Mouse (Mus musculus) heart, embryonic 16.5 days (tissue): ENCODE measurements at regions not wholly inside any gene's neighbourhood (a gene's known extent, or its start where the extent isn't known, plus 50 kb on each side); places are given as distances from the start of the nearest gene placed in this dataset.
A peak's percentile ranks its signal among the peaks of the same experiment; 100 is the strongest.

Source experiments
- ATAC-seq: fragments of 200-750 bp; cut with Nextera tagmentation; replicated peaks from 2 replicates; pipeline ENCODE4 v1.8.0; 2017; ENCODE audit warnings: moderate number of reproducible peaks; ENCODE audit not compliant: insufficient read depth, low FRiP score; ENCODE audit errors: extremely low read depth
- H3K27ac ChIP-seq: fragments of 300-500 bp; sonication (generic); 2 replicates; pipeline ENCODE4 v1.5.1; 2014; ENCODE audit warnings: mild to moderate bottlenecking, low read length, control low read depth, moderate library complexity
- H3K27me3 ChIP-seq: fragments of 300-500 bp; sonication (generic); 2 replicates; pipeline ENCODE4 v1.6.1; 2014; ENCODE audit warnings: low read length, mixed read lengths; ENCODE audit not compliant: control insufficient read depth, insufficient read depth
- H3K36me3 ChIP-seq: fragments of 300-500 bp; sonication (generic); 2 replicates; pipeline ENCODE4 v1.6.1; 2014; ENCODE audit not compliant: control insufficient read depth, insufficient read depth
- H3K4me1 ChIP-seq: fragments of 300-500 bp; sonication (generic); 2 replicates; pipeline ENCODE4 v1.6.1; 2014; ENCODE audit warnings: low read length, mixed read lengths; ENCODE audit not compliant: control insufficient read depth, insufficient read depth
- H3K4me2 ChIP-seq: fragments of 300-500 bp; sonication (generic); 2 replicates; pipeline ENCODE4 v1.6.1; 2014; ENCODE audit warnings: low read depth, mild to moderate bottlenecking, control low read depth, low read length
- H3K4me3 ChIP-seq: fragments of 300-500 bp; sonication (generic); 2 replicates; pipeline ENCODE4 v1.5.1; 2014; ENCODE audit warnings: mild to moderate bottlenecking, control low read depth, low read length
- H3K9ac ChIP-seq: fragments of 300-500 bp; sonication (generic); 2 replicates; pipeline ENCODE4 v1.6.1; 2014; ENCODE audit warnings: low read length, control low read depth
- H3K9me3 ChIP-seq: fragments of 300-500 bp; sonication (generic); replicated peaks from 2 replicates; pipeline ENCODE4 v1.6.1; 2016; ENCODE audit warnings: low read length; ENCODE audit not compliant: control insufficient read depth
- WGBS: fragments of 180-500 bp; shearing (Covaris S2); extraction: QIAGEN DNeasy Blood & Tissue Kit; methylation state at CpG from one replicate; pipeline ENCODE4 v1.1.7; 2014; 5-methylcytosine and 5-hydroxymethylcytosine counted together

- ATAC-seq, result no peak
- H3K9me3 ChIP-seq, result no peaks in the 10 kb centered on the region
- 77% methylated on average over 9 of the region's 9 CpGs for WGBS
- H3K27ac ChIP-seq, result no peak overlapping the region
- H3K36me3 ChIP-seq, result no peaks in the 10 kb centered on the region
- no peaks in the 10 kb centered on the region for H3K27me3 ChIP-seq
- no peaks in the 10 kb centered on the region for H3K4me1 ChIP-seq
- H3K4me3 ChIP-seq, result no peak overlapping the region
- H3K9ac ChIP-seq, result no peak overlapping the region
- H3K4me2 ChIP-seq, result no peak overlapping the region
Measured at GRCm38 (mm10) chr12:54305135-54305630, 101.5 kb upstream of the Egln3 start.

- 80% methylated on average over 8 of the region's 8 CpGs for WGBS
- H3K4me3 ChIP-seq, result no peak overlapping the region
- no peaks in the 10 kb centered on the region for H3K27me3 ChIP-seq
- no peak overlapping the region for H3K4me2 ChIP-seq
- ATAC-seq, result no peak
- H3K9me3 ChIP-seq, result no peaks in the 10 kb centered on the region
- no peaks in the 10 kb centered on the region for H3K36me3 ChIP-seq
- no peaks in the 10 kb centered on the region for H3K4me1 ChIP-seq
- no peak overlapping the region for H3K9ac ChIP-seq
- no peak overlapping the region for H3K27ac ChIP-seq
Measured at GRCm38 (mm10) chr12:54303746-54304145, 100.1 kb upstream of the Egln3 start.

GRCm38 (mm10) chr12:54299506-54299905, 95.8 kb upstream of the Egln3 start:
- 58% methylated on average over 5 of the region's 5 CpGs for WGBS
- no peak overlapping the region for H3K27ac ChIP-seq
- no peaks in the 10 kb centered on the region for H3K36me3 ChIP-seq
- no peak overlapping the region for H3K4me2 ChIP-seq
- H3K9me3 ChIP-seq, result no peaks in the 10 kb centered on the region
- no peak overlapping the region for H3K9ac ChIP-seq
- no peaks in the 10 kb centered on the region for H3K27me3 ChIP-seq
- no peak overlapping the region for H3K4me3 ChIP-seq
- ATAC-seq, result no peak
- H3K4me1 ChIP-seq, result no peaks in the 10 kb centered on the region

DNA sequence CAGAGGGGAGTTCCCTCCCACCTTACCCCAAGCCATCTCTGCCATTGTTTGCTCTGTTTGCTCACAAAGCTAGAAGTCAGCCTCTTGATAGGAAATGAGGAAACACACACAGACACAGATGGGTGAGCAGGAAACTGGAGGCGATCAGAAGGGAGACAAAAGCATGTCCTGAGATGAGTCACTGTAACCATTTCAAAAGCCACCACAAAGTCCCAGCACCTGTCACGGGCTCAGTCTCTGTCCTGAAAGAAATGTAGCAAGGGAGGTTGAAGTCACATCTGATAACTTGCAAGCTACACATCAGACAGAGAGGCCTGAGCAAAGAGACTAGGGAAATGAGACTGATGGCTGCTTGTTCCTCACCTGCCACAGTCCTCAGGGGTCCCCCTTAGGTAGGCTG, 89.6 kb upstream of the Egln3 start:
- Histone ChIP-seq H3K27ac (peak overlapping the region; percentile 4; the same call in 1 of the 2 replicates), H3K4me2 (no peak overlapping the region), H3K9ac (no peak overlapping the region), H3K4me3 (no peak overlapping the region), H3K9me3 (no peaks in the 10 kb centered on the region), H3K36me3 (no peaks in the 10 kb centered on the region), H3K4me1 (peaks cover 9% of the 10 kb centered on the region), H3K27me3 (no peaks in the 10 kb centered on the region)
- 47% methylated on average over 2 of the region's 2 CpGs for WGBS
- ATAC-seq, result peak; percentile 63

DNA sequence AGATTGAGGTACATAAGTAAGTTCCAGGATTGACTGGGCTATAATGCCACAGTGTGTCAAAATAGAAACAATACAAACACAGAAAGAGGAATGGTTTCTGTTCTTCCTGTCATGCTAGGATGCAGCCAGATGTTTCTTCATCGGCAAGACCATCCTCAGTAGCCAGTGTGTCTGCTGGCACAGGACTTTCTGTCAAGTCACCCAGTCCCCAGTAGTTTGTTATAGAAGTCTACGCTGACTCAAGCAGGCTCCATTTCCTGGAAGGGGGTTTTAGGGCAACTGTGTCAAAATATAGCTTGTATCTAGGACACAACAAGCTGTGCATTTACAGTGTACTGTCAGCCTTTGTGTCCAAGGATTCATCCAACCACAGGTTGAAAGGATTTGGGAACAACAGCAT, 86.7 kb upstream of the Egln3 start:
- no peak overlapping the region for H3K4me2 ChIP-seq
- H3K36me3 ChIP-seq, result no peaks in the 10 kb centered on the region
- H3K4me3 ChIP-seq, result no peak overlapping the region
- ATAC-seq, result no peak
- no peaks in the 10 kb centered on the region for H3K9me3 ChIP-seq
- no peak overlapping the region for H3K9ac ChIP-seq
- WGBS, result 83% methylated on average over 2 of the region's 2 CpGs
- no peaks in the 10 kb centered on the region for H3K27me3 ChIP-seq
- no peak overlapping the region for H3K27ac ChIP-seq
- peaks cover 29% of the 10 kb centered on the region for H3K4me1 ChIP-seq

GRCm38 (mm10) chr12:54288747-54289146, 85.1 kb upstream of the Egln3 start:
- H3K9ac ChIP-seq, result no peak overlapping the region
- H3K4me1 ChIP-seq, result peaks cover 29% of the 10 kb centered on the region
- WGBS, result 33% methylated on average over 4 of the region's 4 CpGs
- 0 out of 2 replicates have a peak overlapping the region, but pooled peaks have one; percentile 24 for H3K27ac ChIP-seq
- H3K9me3 ChIP-seq, result no peaks in the 10 kb centered on the region
- ATAC-seq, result no peak
- H3K4me3 ChIP-seq, result no peak overlapping the region
- H3K27me3 ChIP-seq, result no peaks in the 10 kb centered on the region
- H3K4me2 ChIP-seq, result no peak overlapping the region
- H3K36me3 ChIP-seq, result no peaks in the 10 kb centered on the region

DNA sequence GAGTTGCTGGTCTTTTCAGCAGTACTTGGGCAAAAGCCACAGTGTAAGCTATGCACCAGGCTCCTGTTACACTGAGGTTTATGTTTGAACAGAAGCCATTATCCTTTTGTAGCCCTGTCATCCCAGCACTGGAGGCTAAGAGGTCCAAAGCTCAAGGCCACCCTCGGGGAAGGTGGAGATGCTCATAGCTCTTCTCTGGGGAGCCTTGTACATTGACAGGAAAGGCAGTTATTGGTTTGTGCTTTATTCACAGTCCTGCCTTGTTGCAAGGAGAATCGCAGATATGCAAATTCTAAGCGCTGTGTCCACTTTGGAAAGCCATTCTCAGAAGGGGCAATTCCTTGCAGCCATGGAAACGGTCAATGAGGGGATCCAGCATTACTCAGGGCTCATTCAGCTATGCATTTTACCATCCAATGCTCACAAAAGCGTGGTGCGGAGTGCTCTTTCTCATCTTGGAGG, 84.4 kb upstream of the Egln3 start:
- H3K9ac ChIP-seq, result peak overlapping the region; percentile 28
- H3K9me3 ChIP-seq, result no peaks in the 10 kb centered on the region
- ATAC-seq, result no peak
- peaks cover 29% of the 10 kb centered on the region for H3K4me1 ChIP-seq
- H3K4me2 ChIP-seq, result no peak overlapping the region
- no peak overlapping the region for H3K4me3 ChIP-seq
- 89% methylated on average over 6 of the region's 6 CpGs for WGBS
- H3K27me3 ChIP-seq, result no peaks in the 10 kb centered on the region
- H3K36me3 ChIP-seq, result no peaks in the 10 kb centered on the region
- H3K27ac ChIP-seq, result peak overlapping the region; percentile 91

DNA sequence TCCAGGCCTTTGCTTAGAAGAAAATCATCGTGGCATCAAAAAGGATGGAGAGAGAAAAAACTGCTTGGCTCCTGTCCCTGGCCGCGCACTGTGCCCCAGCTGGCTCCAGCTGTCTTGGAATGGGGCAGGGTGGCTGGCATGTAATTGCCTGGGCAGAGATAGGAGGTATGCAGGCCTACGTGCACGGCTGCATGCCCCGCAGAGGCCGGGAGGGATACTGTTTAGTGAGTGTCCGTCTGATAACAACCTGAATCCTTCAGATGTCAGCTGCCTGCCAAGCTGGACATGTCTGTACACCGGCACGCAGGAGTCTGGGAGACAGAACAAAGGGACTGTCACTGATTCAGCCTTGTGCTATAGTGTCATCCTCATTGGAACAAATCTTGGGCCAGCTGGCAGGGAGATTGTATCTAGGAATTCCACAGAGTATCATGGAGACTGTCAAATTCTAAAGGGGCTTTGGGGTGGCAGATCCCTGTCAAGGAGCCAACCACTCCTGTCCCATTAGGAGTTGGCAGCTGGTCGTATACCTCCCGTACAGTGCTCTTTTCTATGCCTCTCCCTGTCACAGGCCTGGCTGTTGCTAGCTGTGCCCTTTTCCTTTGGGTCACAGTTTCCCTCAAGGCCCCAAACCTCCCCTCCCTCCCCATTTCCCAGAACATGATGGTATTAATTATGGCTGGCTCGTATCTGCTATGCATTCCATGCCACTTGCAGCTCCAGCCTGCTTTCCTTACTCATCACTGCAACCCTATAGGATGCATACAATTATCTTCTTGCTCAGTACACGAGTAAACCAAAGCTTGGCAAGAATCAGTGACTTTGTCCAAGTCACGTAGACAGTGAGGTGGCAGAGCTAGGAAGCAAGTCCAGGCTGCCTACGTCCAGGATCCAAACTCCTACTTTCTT, 83.5 kb upstream of the Egln3 start:
- no peaks in the 10 kb centered on the region for H3K9me3 ChIP-seq
- H3K4me3 ChIP-seq, result no peak overlapping the region
- WGBS, result 31% methylated on average over 16 of the region's 16 CpGs
- peaks cover 29% of the 10 kb centered on the region for H3K4me1 ChIP-seq
- peak overlapping the region; percentile 28 for H3K9ac ChIP-seq
- H3K4me2 ChIP-seq, result peak overlapping the region; percentile 15; the same call in 1 of the 2 replicates
- peak; percentile 94 for ATAC-seq
- H3K36me3 ChIP-seq, result no peaks in the 10 kb centered on the region
- peak overlapping the region; percentile 91 for H3K27ac ChIP-seq
- H3K27me3 ChIP-seq, result no peaks in the 10 kb centered on the region

DNA sequence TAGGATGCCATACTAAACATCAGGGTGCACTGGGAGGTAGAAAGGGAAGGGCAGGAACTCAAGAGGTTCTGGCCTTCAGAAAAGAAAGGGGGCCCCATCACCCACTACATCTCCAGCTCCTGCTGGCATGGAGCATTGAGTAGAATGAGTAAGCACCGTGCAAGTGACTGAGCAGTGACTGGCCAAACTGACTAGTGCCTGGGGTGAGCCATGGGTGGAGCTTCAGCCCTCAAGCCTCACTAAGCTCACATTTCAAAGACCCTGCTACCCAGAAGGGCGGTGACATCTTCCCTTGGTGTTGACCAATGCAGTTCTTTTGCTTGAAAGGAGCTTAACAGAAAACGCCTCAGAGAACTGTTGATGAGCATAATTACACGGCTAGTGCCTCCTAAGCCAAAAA, 80.0 kb upstream of the Egln3 start:
- no peaks in the 10 kb centered on the region for H3K27me3 ChIP-seq
- H3K4me3 ChIP-seq, result no peak overlapping the region
- H3K9ac ChIP-seq, result no peak overlapping the region
- H3K27ac ChIP-seq, result no peak overlapping the region
- peaks cover 27% of the 10 kb centered on the region for H3K4me1 ChIP-seq
- no peak for ATAC-seq
- no peak overlapping the region for H3K4me2 ChIP-seq
- H3K36me3 ChIP-seq, result no peaks in the 10 kb centered on the region
- H3K9me3 ChIP-seq, result no peaks in the 10 kb centered on the region
- WGBS, result 53% methylated on average over 4 of the region's 4 CpGs
